ENCODE assay signal across 9 mouse cellular contexts in genomic region chr15:82271201-82271600, GRCm38 (mm10). TPM values are rescaled to one million over a fixed set of nuclear protein-coding genes. Genes with fewer than 3 reads are reported as not detected.
DNase-seq lines count a peak whose midpoint lies in the region; ATAC-seq lines count a peak whose summit lies in the region.
"Had no signal": no experiment of that assay in that cellular context is flagged by ENCODE, and none has a peak within 500 bp of the region (broad histone marks: within the 10 kb centered on the region; RNA-seq: fewer than 3 reads in every experiment).

No protein-coding gene starts in this region.

- peaks cover 69% of the 10 kb centered on the region for H3K4me1 ChIP-seq in midbrain, embryonic 10.5 days
- H3K4me1 ChIP-seq in midbrain, embryonic 16.5 days (ENCODE audit: control insufficient read depth, insufficient read depth, low read length) = peaks cover 29% of the 10 kb centered on the region
- peaks cover 9% of the 10 kb centered on the region; the same call in 1 of the 2 replicates for H3K4me1 ChIP-seq in forebrain, embryonic 11.5 days (replicated peaks; ENCODE audit: control insufficient read depth, insufficient read depth, low read length)
- peaks cover 9% of the 10 kb centered on the region; the same call in 1 of the 2 replicates for H3K4me1 ChIP-seq in intestine, embryonic 15.5 days (replicated peaks)
- peaks cover 18% of the 10 kb centered on the region for H3K4me1 ChIP-seq in liver, embryonic 13.5 days (replicated peaks)

- H3K4me3 ChIP-seq in midbrain, embryonic 10.5 days = no peak overlapping the region
- no peak overlapping the region for H3K4me3 ChIP-seq in midbrain, embryonic 16.5 days (ENCODE audit: low read depth, low read length)
- H3K4me3 ChIP-seq in forebrain, embryonic 11.5 days (ENCODE audit: low read depth, low read length) = no peak overlapping the region
- H3K4me3 ChIP-seq in intestine, embryonic 15.5 days (replicated peaks) = no peak overlapping the region
- no peak overlapping the region for H3K4me3 ChIP-seq in liver, embryonic 13.5 days (replicated peaks)
- H3K4me3 ChIP-seq: myocyte had no signal

- no peaks in the 10 kb centered on the region for H3K9me3 ChIP-seq in midbrain, embryonic 10.5 days (replicated peaks)
- no peaks in the 10 kb centered on the region for H3K9me3 ChIP-seq in midbrain, embryonic 16.5 days (replicated peaks; ENCODE audit: control insufficient read depth, low read length, poor library complexity, severe bottlenecking)
- H3K9me3 ChIP-seq in forebrain, embryonic 11.5 days (ENCODE audit: control insufficient read depth, low read length) = no peaks in the 10 kb centered on the region
- H3K9me3 ChIP-seq in intestine, embryonic 15.5 days = no peaks in the 10 kb centered on the region
- H3K9me3 ChIP-seq in liver, embryonic 13.5 days (replicated peaks) = no peaks in the 10 kb centered on the region

- no peak for ATAC-seq in midbrain, embryonic 16.5 days
- 0 out of 2 replicates have a peak, but pooled peaks have one; percentile 13 for ATAC-seq in forebrain, embryonic 11.5 days (replicated peaks; ENCODE audit: low FRiP score)
- ATAC-seq in intestine, embryonic 15.5 days = peak; percentile 57
- 0 out of 2 replicates have a peak, but pooled peaks have one; percentile 16 for ATAC-seq in liver, embryonic 13.5 days (ENCODE audit: low read depth)

- H3K36me3 ChIP-seq in midbrain, embryonic 10.5 days = no peaks in the 10 kb centered on the region
- no peaks in the 10 kb centered on the region for H3K36me3 ChIP-seq in midbrain, embryonic 16.5 days (ENCODE audit: control insufficient read depth, insufficient read depth, low read length)
- H3K36me3 ChIP-seq in forebrain, embryonic 11.5 days (ENCODE audit: control insufficient read depth, insufficient read depth, low read length) = no peaks in the 10 kb centered on the region
- H3K36me3 ChIP-seq in intestine, embryonic 15.5 days = no peaks in the 10 kb centered on the region
- no peaks in the 10 kb centered on the region for H3K36me3 ChIP-seq in liver, embryonic 13.5 days

- H3K4me2 ChIP-seq in midbrain, embryonic 16.5 days (ENCODE audit: low read length) = no peak overlapping the region
- H3K4me2 ChIP-seq in forebrain, embryonic 11.5 days (ENCODE audit: low read depth, low read length, severe bottlenecking) = no peak overlapping the region
- H3K4me2 ChIP-seq in intestine, embryonic 15.5 days (replicated peaks) = no peak overlapping the region
- no peak overlapping the region for H3K4me2 ChIP-seq in liver, embryonic 13.5 days

- H3K27ac ChIP-seq in midbrain, embryonic 10.5 days (replicated peaks) = peak overlapping the region; percentile 39; the same call in 1 of the 2 replicates
- H3K27ac ChIP-seq in midbrain, embryonic 16.5 days (ENCODE audit: low read length) = no peak overlapping the region
- no peak overlapping the region for H3K27ac ChIP-seq in forebrain, embryonic 11.5 days (ENCODE audit: low read depth, low read length)
- no peak overlapping the region for H3K27ac ChIP-seq in intestine, embryonic 15.5 days
- H3K27ac ChIP-seq in liver, embryonic 13.5 days = no peak overlapping the region

- no peak overlapping the region for H3K9ac ChIP-seq in midbrain, embryonic 16.5 days (ENCODE audit: low read depth, low read length)
- H3K9ac ChIP-seq in forebrain, embryonic 11.5 days (ENCODE audit: low read length) = no peak overlapping the region
- no peak overlapping the region for H3K9ac ChIP-seq in intestine, embryonic 15.5 days
- H3K9ac ChIP-seq in liver, embryonic 13.5 days = no peak overlapping the region

- WGBS in midbrain, embryonic 10.5 days = 3% methylated on average over 5 of the region's 5 CpGs
- 0% methylated on average over 5 of the region's 5 CpGs for WGBS in midbrain, embryonic 16.5 days
- 3% methylated on average over 5 of the region's 5 CpGs for WGBS in forebrain, embryonic 11.5 days
- WGBS in intestine, embryonic 15.5 days = 2% methylated on average over 5 of the region's 5 CpGs
- 6% methylated on average over 5 of the region's 5 CpGs for WGBS in liver, embryonic 13.5 days (ENCODE audit: insufficient replicate concordance)

- DNase-seq in midbrain, embryonic 10.5 days (ENCODE audit: low spot score) = peak; percentile 85
- DNase-seq in c-Kit-positive CD71-negative TER-119-negative erythroid progenitor cells, embryonic 14.5 days (ENCODE audit: low read depth) = peak; percentile 50
- peak; percentile 91 for DNase-seq in forebrain, embryonic 11.5 days (ENCODE audit: low spot score)
- peak; percentile 42 for DNase-seq in liver, embryonic 13.5 days
- DNase-seq in retina, adult 2 months (ENCODE audit: low read depth, low spot score) = peak; percentile 53
- peak; percentile 86 for DNase-seq in thymus, postnatal 4 days

- peaks cover 41% of the 10 kb centered on the region for H3K27me3 ChIP-seq in midbrain, embryonic 10.5 days (ENCODE audit: low read depth, poor library complexity, severe bottlenecking)
- no peaks in the 10 kb centered on the region for H3K27me3 ChIP-seq in midbrain, embryonic 16.5 days (ENCODE audit: control insufficient read depth, insufficient read depth, low read depth, low read length)
- peaks cover 3% of the 10 kb centered on the region; the same call in 1 of the 2 replicates for H3K27me3 ChIP-seq in forebrain, embryonic 11.5 days (ENCODE audit: control insufficient read depth, insufficient read depth, low read length)
- H3K27me3 ChIP-seq in intestine, embryonic 15.5 days (replicated peaks) = peaks cover 46% of the 10 kb centered on the region
- peaks cover 48% of the 10 kb centered on the region for H3K27me3 ChIP-seq in liver, embryonic 13.5 days

RNA-seq across cellular contexts. Expression of gene Sept3, which starts 3.5 kb away (rescaled TPM):
- polyA plus RNA-seq in midbrain, embryonic 10.5 days (2016; fragmentation: Nextera tagmentation; extraction: Ambion mirVana) = 83.4 and 109 TPM in 2 replicates
- 406 and 437 TPM in 2 replicates for polyA plus RNA-seq in midbrain, embryonic 16.5 days (2015; fragmentation: Nextera tagmentation; extraction: Ambion mirVana)
- polyA plus RNA-seq in forebrain, embryonic 11.5 days (2014; fragmentation: Nextera tagmentation; extraction: Ambion mirVana) = 157 and 162 TPM in 2 replicates
- polyA plus RNA-seq in intestine, embryonic 15.5 days (2015; fragmentation: Nextera tagmentation; extraction: Ambion mirVana) = 8.6 and 10.2 TPM in 2 replicates
- polyA plus RNA-seq in liver, embryonic 13.5 days (2015; fragmentation: Nextera tagmentation; extraction: Ambion mirVana) = 0.36 and 0.84 TPM in 2 replicates

RNA-seq across cellular contexts. Expression of gene 1500009C09Rik, which starts 19.0 kb away (rescaled TPM):
- 0.15 and 0.36 TPM in 2 replicates for polyA plus RNA-seq in midbrain, embryonic 10.5 days (2016; fragmentation: Nextera tagmentation; extraction: Ambion mirVana)
- polyA plus RNA-seq in midbrain, embryonic 16.5 days (2015; fragmentation: Nextera tagmentation; extraction: Ambion mirVana) = 21.0 and 21.7 TPM in 2 replicates
- polyA plus RNA-seq in forebrain, embryonic 11.5 days (2014; fragmentation: Nextera tagmentation; extraction: Ambion mirVana) = 2.2 and 2.4 TPM in 2 replicates
- 0.13 TPM in 1 of 2 replicates, not detected in the other for polyA plus RNA-seq in intestine, embryonic 15.5 days (2015; fragmentation: Nextera tagmentation; extraction: Ambion mirVana)
- not detected in 2 replicates for polyA plus RNA-seq in liver, embryonic 13.5 days (2015; fragmentation: Nextera tagmentation; extraction: Ambion mirVana)
- polyA plus RNA-seq: myocyte had no signal

RNA-seq across cellular contexts. Expression of gene Cenpm, which starts 26.7 kb away (rescaled TPM):
- polyA plus RNA-seq in midbrain, embryonic 10.5 days (2016; fragmentation: Nextera tagmentation; extraction: Ambion mirVana) = 94.9 and 102 TPM in 2 replicates
- 12.7 and 13.9 TPM in 2 replicates for polyA plus RNA-seq in midbrain, embryonic 16.5 days (2015; fragmentation: Nextera tagmentation; extraction: Ambion mirVana)
- 91.6 and 100 TPM in 2 replicates for polyA plus RNA-seq in forebrain, embryonic 11.5 days (2014; fragmentation: Nextera tagmentation; extraction: Ambion mirVana)
- polyA plus RNA-seq in intestine, embryonic 15.5 days (2015; fragmentation: Nextera tagmentation; extraction: Ambion mirVana) = 46.0 and 49.1 TPM in 2 replicates
- polyA plus RNA-seq in liver, embryonic 13.5 days (2015; fragmentation: Nextera tagmentation; extraction: Ambion mirVana) = 41.7 and 45.6 TPM in 2 replicates

RNA-seq across cellular contexts. Expression of gene Wbp2nl, which starts 27.6 kb away (rescaled TPM):
- 0.11 and 0.25 TPM in 2 replicates for polyA plus RNA-seq in midbrain, embryonic 10.5 days (2016; fragmentation: Nextera tagmentation; extraction: Ambion mirVana)
- polyA plus RNA-seq in midbrain, embryonic 16.5 days (2015; fragmentation: Nextera tagmentation; extraction: Ambion mirVana) = 0.25 TPM in 1 of 2 replicates, not detected in the other
- 0.19 TPM in 1 of 2 replicates, not detected in the other for polyA plus RNA-seq in forebrain, embryonic 11.5 days (2014; fragmentation: Nextera tagmentation; extraction: Ambion mirVana)
- polyA plus RNA-seq in intestine, embryonic 15.5 days (2015; fragmentation: Nextera tagmentation; extraction: Ambion mirVana) = 0.11 and 0.13 TPM in 2 replicates
- 0.12 and 0.20 TPM in 2 replicates for polyA plus RNA-seq in liver, embryonic 13.5 days (2015; fragmentation: Nextera tagmentation; extraction: Ambion mirVana)
- polyA plus RNA-seq: myocyte had no signal

RNA-seq across cellular contexts. Expression of gene Tnfrsf13c, which starts 47.0 kb away (rescaled TPM):
- polyA plus RNA-seq in midbrain, embryonic 10.5 days (2016; fragmentation: Nextera tagmentation; extraction: Ambion mirVana) = 0.07 TPM in 1 of 2 replicates, not detected in the other
- 0.14 TPM in 1 of 2 replicates, not detected in the other for polyA plus RNA-seq in midbrain, embryonic 16.5 days (2015; fragmentation: Nextera tagmentation; extraction: Ambion mirVana)
- 0.35 and 0.64 TPM in 2 replicates for polyA plus RNA-seq in forebrain, embryonic 11.5 days (2014; fragmentation: Nextera tagmentation; extraction: Ambion mirVana)
- 0.25 TPM in 1 of 2 replicates, not detected in the other for polyA plus RNA-seq in intestine, embryonic 15.5 days (2015; fragmentation: Nextera tagmentation; extraction: Ambion mirVana)
- 0.38 and 0.87 TPM in 2 replicates for polyA plus RNA-seq in liver, embryonic 13.5 days (2015; fragmentation: Nextera tagmentation; extraction: Ambion mirVana)
